Mouse (Mus musculus): ENCODE results near the gene Mindy1. TPM values are rescaled to one million over a fixed set of nuclear protein-coding genes. Genes with fewer than 3 reads are reported as not detected.

The Mindy1 gene
- total and polyA plus RNA-seq, 3 experiments, result 5.0 to 14.4 (median 5.4) TPM

DNA sequence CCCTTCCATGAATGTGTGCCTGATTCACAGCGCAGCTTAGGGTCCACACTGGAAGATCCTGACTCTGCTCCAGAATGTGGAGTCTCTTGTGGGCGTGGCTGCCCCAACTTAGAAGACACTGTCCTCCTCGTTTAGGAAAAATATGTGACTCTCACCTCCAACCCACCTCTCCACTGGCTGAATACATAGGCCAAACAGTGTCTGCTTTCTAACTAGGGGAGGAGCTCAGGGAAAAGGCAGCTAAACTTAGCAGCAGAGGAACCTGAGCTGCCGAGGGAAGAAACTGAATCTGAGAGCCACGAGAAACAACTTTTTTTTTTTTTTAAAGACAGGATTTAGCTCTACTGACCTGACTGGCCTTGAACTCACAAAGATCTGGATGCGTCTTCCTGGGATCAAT is 6.0 kb upstream of the Mindy1 start:
- Histone ChIP-seq H3K27me3 (replicated peaks) (no peaks in the 10 kb centered on the region), H3K79me2 (replicated peaks; ENCODE audit: control insufficient read depth, extremely low read depth, insufficient read depth, poor library complexity, severe bottlenecking) (no peaks in the 10 kb centered on the region), H3K4me1 (ENCODE audit: control insufficient read depth in 1 of 2, insufficient read depth in 2 of 2) (peaks cover 0 to 29% of the 10 kb centered on the region in 2 experiments; a peak in 3 of 4 replicates), H3K27ac (ENCODE audit: insufficient read depth, low read depth) (no peak overlapping the region), H3K4me2 (ENCODE audit: insufficient read depth, low read depth, poor library complexity, severe bottlenecking) (no peak overlapping the region), H3K4me3 (replicated peaks in 1 of 3; ENCODE audit: low read depth in 2 of 3, low read length in 2 of 3, poor library complexity in 1 of 3) (no peak overlapping the region), H3K9me3 (replicated peaks; ENCODE audit: low read length) (no peaks in the 10 kb centered on the region), H3K36me3 (replicated peaks in 1 of 2; ENCODE audit: control insufficient read depth in 1 of 2, insufficient read depth in 1 of 2, low read length in 1 of 2) (peaks cover 0 to 14% of the 10 kb centered on the region in 2 experiments), H3K9ac (ENCODE audit: insufficient read depth, low read depth) (no peak overlapping the region)
- no peak for DNase-seq (ENCODE audit: extremely low read depth)
- dilution Hi-C loops (cut with MboI; ENCODE audit: extremely low pct_ligation_motif_present, extremely low pct_unique_long_range_greater_than_20kb, low sequenced_read_pairs) (no loop called here), in situ Hi-C loops (cut with MboI; ENCODE audit: low pct_ligation_motif_present, low pct_unique_long_range_greater_than_20kb, low sequenced_read_pairs) (no loop called here)
- TF ChIP-seq MXI1 (IDR thresholded peaks at IDR 0.05; ENCODE audit: low read depth, low read length), result no peak
- no peak for TF ChIP-seq JUN (IDR thresholded peaks at IDR 0.05; ENCODE audit: insufficient read depth, low read depth, low read length)
- TF ChIP-seq MYC (IDR thresholded peaks at IDR 0.05; ENCODE audit: low read depth, low read length), result no peak
- TF ChIP-seq USF2 (conservative IDR thresholded peaks at IDR 0.05; ENCODE audit: low read depth, low read length), result no peak
- no peak for TF ChIP-seq RCOR1 (conservative IDR thresholded peaks at IDR 0.05; ENCODE audit: low read depth, low read length)
- no peak for TF ChIP-seq SMC3 (IDR thresholded peaks at IDR 0.05; ENCODE audit: low read depth, low read length)
- no peak for TF ChIP-seq ZC3H11A (IDR thresholded peaks at IDR 0.05; ENCODE audit: low read depth, low read length)
- no peak for TF ChIP-seq IRF4 (IDR thresholded peaks at IDR 0.05; ENCODE audit: low read depth, low read length)
- TF ChIP-seq CHD1 (IDR thresholded peaks at IDR 0.05; ENCODE audit: low read depth, low read length), result no peak
- TF ChIP-seq CTCF (conservative IDR thresholded peaks at IDR 0.05 in 1 of 2, IDR thresholded peaks at IDR 0.05 in 1 of 2; ENCODE audit: low read depth in 2 of 2, low read length in 2 of 2), result no peak
- TF ChIP-seq SIN3A (IDR thresholded peaks at IDR 0.05; ENCODE audit: low read length), result no peak
- TF ChIP-seq EP300 (IDR thresholded peaks at IDR 0.05; ENCODE audit: low read length), result no peak

DNA sequence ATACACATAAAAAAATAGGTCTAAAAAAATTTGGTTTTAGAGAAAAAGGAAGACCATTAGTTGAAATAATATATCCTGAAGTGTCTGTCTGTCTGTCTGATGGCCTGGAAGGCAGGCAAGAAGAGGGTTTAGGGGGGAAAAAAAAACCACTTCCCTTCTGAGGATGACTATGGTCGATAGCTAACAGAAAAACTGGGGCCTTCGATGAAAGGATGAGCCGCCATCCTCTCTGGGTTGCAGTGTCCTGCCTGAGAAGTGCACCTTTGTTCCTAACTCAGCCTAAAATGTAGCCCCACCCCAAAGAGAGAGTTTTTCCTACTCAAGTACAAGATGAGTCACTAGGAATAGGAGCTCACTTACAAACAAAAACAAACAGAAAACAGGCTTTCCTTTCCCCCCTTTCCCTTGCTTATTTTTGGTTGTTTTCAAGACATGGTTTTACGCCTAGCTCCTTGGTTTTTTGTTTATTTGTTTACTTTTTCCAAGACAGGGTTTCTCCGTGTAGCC is 4.7 kb upstream of the Mindy1 start:
- no peak overlapping the region for H3K4me2 ChIP-seq (ENCODE audit: insufficient read depth, low read depth, poor library complexity, severe bottlenecking)
- peaks cover 0 to 32% of the 10 kb centered on the region in 2 experiments; a peak in 3 of 4 replicates for H3K4me1 ChIP-seq (ENCODE audit: control insufficient read depth in 1 of 2, insufficient read depth in 2 of 2)
- H3K9ac ChIP-seq (ENCODE audit: insufficient read depth, low read depth), result no peak overlapping the region
- no peak overlapping the region for H3K27ac ChIP-seq (ENCODE audit: insufficient read depth, low read depth)
- dilution Hi-C loops (cut with MboI; ENCODE audit: extremely low pct_ligation_motif_present, extremely low pct_unique_long_range_greater_than_20kb, low sequenced_read_pairs) (no loop called here), in situ Hi-C loops (cut with MboI; ENCODE audit: low pct_ligation_motif_present, low pct_unique_long_range_greater_than_20kb, low sequenced_read_pairs) (no loop called here)
- H3K9me3 ChIP-seq (replicated peaks; ENCODE audit: low read length), result no peaks in the 10 kb centered on the region
- 0 out of 2 replicates have a peak, but pooled peaks cover 2% of the 10 kb centered on the region for H3K79me2 ChIP-seq (replicated peaks; ENCODE audit: control insufficient read depth, extremely low read depth, insufficient read depth, poor library complexity, severe bottlenecking)
- no peak for TF ChIP-seq HCFC1 (IDR thresholded peaks at IDR 0.05; ENCODE audit: low read depth, low read length)
- no peak for TF ChIP-seq MEF2A (IDR thresholded peaks at IDR 0.05; ENCODE audit: borderline replicate concordance, low read depth, low read length)
- no peak for TF ChIP-seq MAZ (IDR thresholded peaks at IDR 0.05; ENCODE audit: low read depth, low read length)
- TF ChIP-seq RCOR1 (conservative IDR thresholded peaks at IDR 0.05; ENCODE audit: low read depth, low read length), result no peak
- no peak for TF ChIP-seq E2F4 (IDR thresholded peaks at IDR 0.05; ENCODE audit: insufficient replicate concordance, low read depth, low read length)
- TF ChIP-seq CHD1 (IDR thresholded peaks at IDR 0.05; ENCODE audit: low read depth, low read length), result no peak
- no peak for TF ChIP-seq USF2 (conservative IDR thresholded peaks at IDR 0.05; ENCODE audit: low read depth, low read length)
- no peak for TF ChIP-seq ELF1 (IDR thresholded peaks at IDR 0.05; ENCODE audit: low read depth, low read length)
- no peak for TF ChIP-seq NRF1 (IDR thresholded peaks at IDR 0.05; ENCODE audit: low read depth, low read length)
- no peak for TF ChIP-seq JUN (IDR thresholded peaks at IDR 0.05; ENCODE audit: insufficient read depth, low read depth, low read length)
- TF ChIP-seq MAFK (IDR thresholded peaks at IDR 0.05; ENCODE audit: insufficient replicate concordance, low read length), result no peak
- TF ChIP-seq GABPA (IDR thresholded peaks at IDR 0.05; ENCODE audit: insufficient replicate concordance, low read depth, low read length), result no peak
- no peak for TF ChIP-seq CHD2 (IDR thresholded peaks at IDR 0.05; ENCODE audit: low read length)
- TF ChIP-seq MYC (IDR thresholded peaks at IDR 0.05; ENCODE audit: low read depth, low read length), result no peak
- no peak for TF ChIP-seq TBP (conservative IDR thresholded peaks at IDR 0.05; ENCODE audit: low read depth, low read length)
- no peak for TF ChIP-seq IRF4 (IDR thresholded peaks at IDR 0.05; ENCODE audit: low read depth, low read length)
- no peak for TF ChIP-seq SIN3A (IDR thresholded peaks at IDR 0.05; ENCODE audit: low read length)
- TF ChIP-seq POLR2A (IDR thresholded peaks at IDR 0.05; ENCODE audit: low read depth, low read length), result no peak
- DNase-seq (ENCODE audit: extremely low read depth), result no peak
- no peaks in the 10 kb centered on the region for H3K27me3 ChIP-seq (replicated peaks)
- peaks cover 0 to 14% of the 10 kb centered on the region in 2 experiments for H3K36me3 ChIP-seq (replicated peaks in 1 of 2; ENCODE audit: control insufficient read depth in 1 of 2, insufficient read depth in 1 of 2, low read length in 1 of 2)
- no peak overlapping the region for H3K4me3 ChIP-seq (replicated peaks in 1 of 3; ENCODE audit: low read depth in 2 of 3, low read length in 2 of 3, poor library complexity in 1 of 3)
